Mouse (Mus musculus): ENCODE data around the gene Zbtb38. TPM values are rescaled to one million over a fixed set of nuclear protein-coding genes. Genes with fewer than 3 reads are reported as not detected.
A peak's percentile ranks its signal among the peaks of the same experiment; 100 is the strongest.

Zbtb38 gene
- polyA plus RNA-seq, 1 experiment from 2014 or later = 5.3 TPM

- no peak overlapping the region for H3K4me3 ChIP-seq (replicated peaks)
- no peak overlapping the region for H3K4me2 ChIP-seq
- H3K36me3 ChIP-seq (replicated peaks) = 0 out of 2 replicates have a peak, but pooled peaks cover 1% of the 10 kb centered on the region
- no peak for ATAC-seq (ENCODE audit: insufficient read depth)
- no peak overlapping the region for H3K9ac ChIP-seq
- H3K27me3 ChIP-seq = no peaks in the 10 kb centered on the region
- WGBS (ENCODE audit: insufficient replicate concordance) = 74% methylated on average over 15 of the region's 15 CpGs
- H3K9me3 ChIP-seq (replicated peaks) = no peaks in the 10 kb centered on the region
- H3K27ac ChIP-seq (replicated peaks) = no peak overlapping the region
- peaks cover 22% of the 10 kb centered on the region for H3K4me1 ChIP-seq (replicated peaks)
Observed at GRCm38 (mm10) chr9:96710241-96710946, 42.2 kb downstream of the Zbtb38 start.

GRCm38 (mm10) chr9:96708905-96709304, 43.7 kb downstream of the Zbtb38 start:
- Histone ChIP-seq H3K9ac (no peak overlapping the region), H3K4me1 (replicated peaks) (peaks cover 26% of the 10 kb centered on the region), H3K36me3 (replicated peaks) (no peaks in the 10 kb centered on the region), H3K4me2 (no peak overlapping the region), H3K9me3 (replicated peaks) (no peaks in the 10 kb centered on the region), H3K27ac (replicated peaks) (no peak overlapping the region), H3K27me3 (no peaks in the 10 kb centered on the region), H3K4me3 (replicated peaks) (no peak overlapping the region)
- WGBS (ENCODE audit: insufficient replicate concordance) = 88% methylated on average over 9 of the region's 9 CpGs
- no peak for ATAC-seq (ENCODE audit: insufficient read depth)

GRCm38 (mm10) chr9:96707964-96708363, 44.7 kb downstream of the Zbtb38 start:
- Histone ChIP-seq H3K36me3 (replicated peaks) (no peaks in the 10 kb centered on the region), H3K4me1 (replicated peaks) (peaks cover 22% of the 10 kb centered on the region), H3K4me3 (replicated peaks) (no peak overlapping the region), H3K9me3 (replicated peaks) (no peaks in the 10 kb centered on the region), H3K27ac (replicated peaks) (no peak overlapping the region), H3K4me2 (no peak overlapping the region), H3K9ac (no peak overlapping the region), H3K27me3 (no peaks in the 10 kb centered on the region)
- ATAC-seq (ENCODE audit: insufficient read depth) = no peak
- 68% methylated on average over 4 of the region's 4 CpGs for WGBS (ENCODE audit: insufficient replicate concordance)

- Histone ChIP-seq H3K9ac (no peak overlapping the region), H3K36me3 (replicated peaks) (no peaks in the 10 kb centered on the region), H3K27me3 (no peaks in the 10 kb centered on the region), H3K9me3 (replicated peaks) (no peaks in the 10 kb centered on the region), H3K4me1 (replicated peaks) (peaks cover 17% of the 10 kb centered on the region), H3K27ac (replicated peaks) (peak overlapping the region; percentile 68), H3K4me2 (peak overlapping the region; percentile 18; the same call in 1 of the 2 replicates), H3K4me3 (replicated peaks) (no peak overlapping the region)
- peak; percentile 79 for ATAC-seq (ENCODE audit: insufficient read depth)
- WGBS (ENCODE audit: insufficient replicate concordance) = 23% methylated on average over 11 of the region's 11 CpGs
Observed at GRCm38 (mm10) chr9:96705576-96706285, 46.9 kb downstream of the Zbtb38 start.

- no peaks in the 10 kb centered on the region for H3K27me3 ChIP-seq
- no peak overlapping the region for H3K9ac ChIP-seq
- H3K4me3 ChIP-seq (replicated peaks) = no peak overlapping the region
- H3K4me2 ChIP-seq = no peak overlapping the region
- WGBS (ENCODE audit: insufficient replicate concordance) = 65% methylated on average over 9 of the region's 9 CpGs
- H3K4me1 ChIP-seq (replicated peaks) = peaks cover 17% of the 10 kb centered on the region
- ATAC-seq (ENCODE audit: insufficient read depth) = no peak
- H3K36me3 ChIP-seq (replicated peaks) = peaks cover under 1% of the 10 kb centered on the region
- H3K27ac ChIP-seq (replicated peaks) = peak overlapping the region; percentile 68; the same call in 1 of the 2 replicates
- H3K9me3 ChIP-seq (replicated peaks) = no peaks in the 10 kb centered on the region
Observed at GRCm38 (mm10) chr9:96704935-96705334, 47.7 kb downstream of the Zbtb38 start.

- H3K4me2 ChIP-seq = no peak overlapping the region
- H3K9ac ChIP-seq = no peak overlapping the region
- no peak overlapping the region for H3K4me3 ChIP-seq (replicated peaks)
- WGBS (ENCODE audit: insufficient replicate concordance) = 63% methylated on average over 10 of the region's 10 CpGs
- H3K27me3 ChIP-seq = no peaks in the 10 kb centered on the region
- H3K4me1 ChIP-seq (replicated peaks) = peaks cover 17% of the 10 kb centered on the region
- H3K36me3 ChIP-seq (replicated peaks) = peaks cover 8% of the 10 kb centered on the region
- no peak for ATAC-seq (ENCODE audit: insufficient read depth)
- no peak overlapping the region for H3K27ac ChIP-seq (replicated peaks)
- H3K9me3 ChIP-seq (replicated peaks) = no peaks in the 10 kb centered on the region
Observed at GRCm38 (mm10) chr9:96701891-96702290, 50.7 kb downstream of the Zbtb38 start.

GRCm38 (mm10) chr9:96699276-96700035, 53.2 kb downstream of the Zbtb38 start:
- Histone ChIP-seq H3K4me3 (replicated peaks) (no peak overlapping the region), H3K9me3 (replicated peaks) (no peaks in the 10 kb centered on the region), H3K36me3 (replicated peaks) (peaks cover 8% of the 10 kb centered on the region), H3K9ac (no peak overlapping the region), H3K4me2 (no peak overlapping the region), H3K27ac (replicated peaks) (no peak overlapping the region), H3K27me3 (no peaks in the 10 kb centered on the region), H3K4me1 (replicated peaks) (no peaks in the 10 kb centered on the region)
- 78% methylated on average over 6 of the region's 6 CpGs for WGBS (ENCODE audit: insufficient replicate concordance)
- no peak for ATAC-seq (ENCODE audit: insufficient read depth)

- Histone ChIP-seq H3K9ac (no peak overlapping the region), H3K4me3 (replicated peaks) (no peak overlapping the region), H3K4me2 (no peak overlapping the region), H3K4me1 (replicated peaks) (no peaks in the 10 kb centered on the region), H3K9me3 (replicated peaks) (no peaks in the 10 kb centered on the region), H3K36me3 (replicated peaks) (peaks cover 8% of the 10 kb centered on the region), H3K27ac (replicated peaks) (no peak overlapping the region), H3K27me3 (no peaks in the 10 kb centered on the region)
- no peak for ATAC-seq (ENCODE audit: insufficient read depth)
- 77% methylated on average over 14 of the region's 14 CpGs for WGBS (ENCODE audit: insufficient replicate concordance)
Observed at GRCm38 (mm10) chr9:96696788-96697492, 55.7 kb downstream of the Zbtb38 start.

GRCm38 (mm10) chr9:96696141-96696561, 56.5 kb downstream of the Zbtb38 start:
- Histone ChIP-seq H3K27me3 (no peaks in the 10 kb centered on the region), H3K4me1 (replicated peaks) (no peaks in the 10 kb centered on the region), H3K4me2 (no peak overlapping the region), H3K9ac (no peak overlapping the region), H3K36me3 (replicated peaks) (peaks cover 8% of the 10 kb centered on the region), H3K4me3 (replicated peaks) (no peak overlapping the region), H3K27ac (replicated peaks) (no peak overlapping the region), H3K9me3 (replicated peaks) (no peaks in the 10 kb centered on the region)
- no peak for ATAC-seq (ENCODE audit: insufficient read depth)
- 78% methylated on average over 12 of the region's 12 CpGs for WGBS (ENCODE audit: insufficient replicate concordance)

GRCm38 (mm10) chr9:96690461-96690863, 62.2 kb downstream of the Zbtb38 start:
- Histone ChIP-seq H3K4me3 (replicated peaks) (no peak overlapping the region), H3K9ac (no peak overlapping the region), H3K4me1 (replicated peaks) (no peaks in the 10 kb centered on the region), H3K36me3 (replicated peaks) (peaks cover 29% of the 10 kb centered on the region), H3K4me2 (no peak overlapping the region), H3K27me3 (no peaks in the 10 kb centered on the region), H3K27ac (replicated peaks) (no peak overlapping the region), H3K9me3 (replicated peaks) (no peaks in the 10 kb centered on the region)
- 79% methylated on average over 4 of the region's 4 CpGs for WGBS (ENCODE audit: insufficient replicate concordance)
- ATAC-seq (ENCODE audit: insufficient read depth) = no peak
